Mouse (Mus musculus) kidney, adult 2 months (tissue): ENCODE results near the gene Gpc3. TPM values are rescaled to one million over a fixed set of nuclear protein-coding genes. Genes with fewer than 3 reads are reported as not detected.
A peak's percentile ranks its signal among the peaks of the same experiment; 100 is the strongest.

Source experiments
- DNase-seq: peaks from one replicate; pipeline ENCODE4 v3.0.0; 2021
- H3K27ac ChIP-seq: fragments of 200-500 bp; 2 replicates; pipeline ENCODE4 v1.5.1; 2012; ENCODE audit warnings: low read depth, low read length, control low read depth, inconsistent platforms; ENCODE audit not compliant: insufficient read depth
- H3K27me3 ChIP-seq: fragments of 200-500 bp; replicated peaks from 2 replicates; pipeline ENCODE4 v1.6.1; 2012; ENCODE audit warnings: mild to moderate bottlenecking, moderate library complexity, low read length, inconsistent platforms; ENCODE audit not compliant: control insufficient read depth, insufficient read depth
- H3K36me3 ChIP-seq: fragments of 200-500 bp; 2 replicates; pipeline ENCODE4 v1.6.1; 2012; ENCODE audit warnings: mild to moderate bottlenecking, moderate library complexity, low read length, inconsistent platforms; ENCODE audit not compliant: control insufficient read depth, insufficient read depth
- H3K4me1 ChIP-seq: fragments of 200-500 bp; 2 replicates; pipeline ENCODE4 v1.6.1; 2011; ENCODE audit warnings: low read length; ENCODE audit not compliant: control insufficient read depth, insufficient read depth
- H3K4me3 ChIP-seq: fragments of 200-500 bp; 2 replicates; pipeline ENCODE4 v1.5.1; 2011; ENCODE audit warnings: mild to moderate bottlenecking, low read depth, low read length, control low read depth; ENCODE audit not compliant: insufficient read depth
- CTCF ChIP-seq: fragments of 200-500 bp; conservative IDR thresholded peaks from 2 replicates; pipeline ENCODE4 v1.5.1; 2011; ENCODE audit warnings: low read depth, mild to moderate bottlenecking, control low read depth, low read length, moderate library complexity, mixed read lengths; ENCODE audit not compliant: insufficient read depth, insufficient read length
- POLR2A ChIP-seq: fragments of 200-500 bp; IDR thresholded peaks from one replicate; pipeline ENCODE4 v1.6.1; 2011; ENCODE audit warnings: low read depth, low read length, control low read depth
- WGBS: fragments of 180-500 bp; shearing (Covaris S2); methylation state at CpG from one replicate; pipeline ENCODE4 v1.1.7; 2018; 5-methylcytosine and 5-hydroxymethylcytosine counted together
- polyA plus RNA-seq: library from polyadenylated mRNA; depleted of rRNA; stranded (reverse); fragments of >200 nt; gene quantifications from 2 replicates; pipeline ENCODE4 v1.2.3, GENCODE M21; 2012

Gpc3 gene
- polyA plus RNA-seq, 1 experiment = 27.2 TPM

GRCm38 (mm10) chrX:52642126-52642525, 28.4 kb upstream of the Gpc3 start:
- Histone ChIP-seq H3K4me3 (no peak overlapping the region), H3K27me3 (no peaks in the 10 kb centered on the region), H3K36me3 (no peaks in the 10 kb centered on the region), H3K27ac (no peak overlapping the region), H3K4me1 (no peaks in the 10 kb centered on the region; the same call in 1 of the 2 replicates)
- no peak for DNase-seq
- 96% methylated on average over 2 of the region's 2 CpGs for WGBS
- no peak for TF ChIP-seq POLR2A
- TF ChIP-seq CTCF = no peak

- no peak for TF ChIP-seq POLR2A
- no peak for TF ChIP-seq CTCF
- no peak overlapping the region for H3K4me3 ChIP-seq
- H3K27me3 ChIP-seq = no peaks in the 10 kb centered on the region
- no peaks in the 10 kb centered on the region for H3K4me1 ChIP-seq
- no peak for DNase-seq
- H3K36me3 ChIP-seq = no peaks in the 10 kb centered on the region
- no peak overlapping the region for H3K27ac ChIP-seq
Measured at GRCm38 (mm10) chrX:52637419-52637818, 23.7 kb upstream of the Gpc3 start.

- no peak for TF ChIP-seq CTCF
- TF ChIP-seq POLR2A = no peak
- H3K27me3 ChIP-seq = no peaks in the 10 kb centered on the region
- H3K4me3 ChIP-seq = no peak overlapping the region
- 74% methylated on average over 6 of the region's 6 CpGs for WGBS
- H3K4me1 ChIP-seq = no peaks in the 10 kb centered on the region
- DNase-seq = no peak
- no peak overlapping the region for H3K27ac ChIP-seq
- H3K36me3 ChIP-seq = no peaks in the 10 kb centered on the region
Measured at GRCm38 (mm10) chrX:52633976-52634375, 20.2 kb upstream of the Gpc3 start.

GRCm38 (mm10) chrX:52632688-52633324, 19.1 kb upstream of the Gpc3 start:
- H3K27ac ChIP-seq = no peak overlapping the region

GRCm38 (mm10) chrX:52626963-52627716, 13.4 kb upstream of the Gpc3 start:
- DNase-seq = no peak
- H3K27me3 ChIP-seq = no peaks in the 10 kb centered on the region
- H3K27ac ChIP-seq = no peak overlapping the region
- no peak overlapping the region for H3K4me3 ChIP-seq
- TF ChIP-seq CTCF (no peak), POLR2A (no peak)
- WGBS = 78% methylated on average over 5 of the region's 6 CpGs
- H3K36me3 ChIP-seq = no peaks in the 10 kb centered on the region
- H3K4me1 ChIP-seq = no peaks in the 10 kb centered on the region

More at GRCm38 (mm10) chrX:52632688-52633324, 19.1 kb upstream of the Gpc3 start:
- WGBS = 19% methylated on average over 7 of the region's 7 CpGs
- Histone ChIP-seq H3K4me1 (no peaks in the 10 kb centered on the region), H3K36me3 (no peaks in the 10 kb centered on the region), H3K4me3 (no peak overlapping the region), H3K27me3 (no peaks in the 10 kb centered on the region)
- TF ChIP-seq POLR2A (no peak), CTCF (no peak)
- DNase-seq = peak; percentile 37

- H3K4me3 ChIP-seq = no peak overlapping the region
- H3K27me3 ChIP-seq = no peaks in the 10 kb centered on the region
- no peaks in the 10 kb centered on the region for H3K36me3 ChIP-seq
- WGBS = 65% methylated on average over 3 of the region's 3 CpGs
- no peak for DNase-seq
- no peak overlapping the region for H3K27ac ChIP-seq
- no peak for TF ChIP-seq POLR2A
- TF ChIP-seq CTCF = no peak
- H3K4me1 ChIP-seq = 0 out of 2 replicates have a peak, but pooled peaks cover 4% of the 10 kb centered on the region
Measured at GRCm38 (mm10) chrX:52617813-52618212, 4.1 kb upstream of the Gpc3 start.

- 0 out of 2 replicates have a peak, but pooled peaks cover 4% of the 10 kb centered on the region for H3K4me1 ChIP-seq
- H3K27me3 ChIP-seq = no peaks in the 10 kb centered on the region
- no peaks in the 10 kb centered on the region for H3K36me3 ChIP-seq
- TF ChIP-seq POLR2A = no peak
- no peak for TF ChIP-seq CTCF
- DNase-seq = no peak
- H3K27ac ChIP-seq = no peak overlapping the region
- WGBS = 78% methylated on average over 5 of the region's 5 CpGs
- H3K4me3 ChIP-seq = no peak overlapping the region
Measured at GRCm38 (mm10) chrX:52616152-52616551, 2.4 kb upstream of the Gpc3 start.
